Mouse (Mus musculus): Measurements from ENCODE around the gene Ube2c. TPM values are rescaled to one million over a fixed set of nuclear protein-coding genes. Genes with fewer than 3 reads are reported as not detected.

The Ube2c gene
- total RNA-seq, 1 experiment, result 159 TPM

DNA sequence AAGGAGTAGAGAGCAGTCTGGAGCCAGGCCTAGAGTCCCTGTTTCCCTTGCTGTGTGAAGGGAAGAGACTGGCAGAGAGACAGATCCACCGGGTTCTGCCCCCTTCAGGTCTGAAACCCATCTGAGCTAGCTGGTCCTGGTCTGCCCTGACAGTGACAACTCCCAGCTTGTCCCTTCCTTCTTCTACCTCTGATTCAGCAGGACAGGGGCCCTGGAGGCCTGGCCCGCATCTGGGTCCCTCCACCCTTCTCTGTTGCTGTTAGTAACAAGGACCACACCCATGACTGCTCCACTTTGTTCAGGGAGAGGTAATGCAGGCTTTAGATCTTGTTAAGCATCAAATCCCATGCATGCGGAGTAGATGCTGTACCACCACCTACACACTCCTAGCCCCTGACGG, 18.7 kb downstream of the Ube2c start:
- in situ Hi-C loops (cut with MboI; ENCODE audit: low sequenced_read_pairs in 2 of 2, unreplicated experiment in 2 of 2), result no loop called here

DNA sequence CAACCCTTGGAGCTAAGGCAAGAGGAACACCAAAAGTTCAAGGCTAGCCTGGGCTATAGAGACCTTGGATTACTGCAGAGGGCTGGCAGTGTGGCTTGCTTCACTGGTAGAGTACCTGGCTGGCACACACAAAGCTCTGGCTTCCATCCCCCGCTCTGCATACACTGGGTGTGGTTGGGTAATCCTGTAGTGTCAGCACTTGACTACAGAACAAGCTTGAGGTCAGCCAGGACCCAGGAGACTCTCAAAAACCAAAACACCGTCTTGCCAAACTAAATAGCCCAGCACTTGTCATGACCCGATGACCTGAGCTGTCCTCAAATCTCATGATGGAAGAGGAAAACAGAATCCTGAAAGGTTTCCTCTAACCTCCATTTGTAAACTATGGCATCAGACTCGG, 20.8 kb downstream of the Ube2c start:
- H3K4me1 ChIP-seq (ENCODE audit: control insufficient read depth in 2 of 2, insufficient read depth in 2 of 2, low read length in 2 of 2, poor library complexity in 1 of 2), result peaks cover 8 to 34% of the 10 kb centered on the region in 2 experiments
- no peak overlapping the region for H3K9ac ChIP-seq (ENCODE audit: insufficient read depth, low read depth, low read length, poor library complexity, severe bottlenecking)
- no peak overlapping the region for H3K27ac ChIP-seq (ENCODE audit: insufficient read depth, low read depth, low read length, poor library complexity, severe bottlenecking)
- no peak for TF ChIP-seq ZNF384 (IDR thresholded peaks at IDR 0.05; ENCODE audit: low read depth, low read length)
- TF ChIP-seq CHD2 (IDR thresholded peaks at IDR 0.05; ENCODE audit: low read depth, low read length), result no peak
- no peak for TF ChIP-seq MAFK (IDR thresholded peaks at IDR 0.05; ENCODE audit: insufficient read depth, low read depth, low read length)
- TF ChIP-seq HCFC1 (IDR thresholded peaks at IDR 0.05; ENCODE audit: borderline replicate concordance, insufficient read depth, low read length), result no peak
- TF ChIP-seq ZC3H11A (IDR thresholded peaks at IDR 0.05; ENCODE audit: borderline replicate concordance, low read depth, low read length), result no peak
- in situ Hi-C loops (cut with MboI; ENCODE audit: low sequenced_read_pairs in 2 of 2, unreplicated experiment in 2 of 2), result no loop called here
- DNase-seq (ENCODE audit: low read depth, low spot score), result no peak
- peaks cover 16% of the 10 kb centered on the region; the same call in 1 of the 2 replicates for H3K36me3 ChIP-seq (ENCODE audit: control insufficient read depth, insufficient read depth, low read length, poor library complexity, severe bottlenecking)
- no peaks in the 10 kb centered on the region for H3K9me3 ChIP-seq (ENCODE audit: control insufficient read depth, insufficient read depth, low read depth, low read length)
- H3K4me3 ChIP-seq (ENCODE audit: insufficient read depth in 1 of 2, low read depth in 1 of 2, low read length in 2 of 2, poor library complexity in 1 of 2, severe bottlenecking in 1 of 2), result no peak overlapping the region

More for the DNA sequence above, 18.7 kb downstream of the Ube2c start:
- no peak for DNase-seq (ENCODE audit: low read depth, low spot score)
- TF ChIP-seq ZNF384 (IDR thresholded peaks at IDR 0.05; ENCODE audit: low read depth, low read length) (no peak), HCFC1 (IDR thresholded peaks at IDR 0.05; ENCODE audit: borderline replicate concordance, insufficient read depth, low read length) (no peak), CHD2 (IDR thresholded peaks at IDR 0.05; ENCODE audit: low read depth, low read length) (no peak), ZC3H11A (IDR thresholded peaks at IDR 0.05; ENCODE audit: borderline replicate concordance, low read depth, low read length) (no peak), MAFK (IDR thresholded peaks at IDR 0.05; ENCODE audit: insufficient read depth, low read depth, low read length) (no peak)
- Histone ChIP-seq H3K36me3 (ENCODE audit: control insufficient read depth, insufficient read depth, low read length, poor library complexity, severe bottlenecking) (peaks cover 9% of the 10 kb centered on the region; the same call in 1 of the 2 replicates), H3K27ac (ENCODE audit: insufficient read depth, low read depth, low read length, poor library complexity, severe bottlenecking) (no peak overlapping the region), H3K9me3 (ENCODE audit: control insufficient read depth, insufficient read depth, low read depth, low read length) (no peaks in the 10 kb centered on the region), H3K9ac (ENCODE audit: insufficient read depth, low read depth, low read length, poor library complexity, severe bottlenecking) (no peak overlapping the region), H3K4me1 (ENCODE audit: control insufficient read depth in 2 of 2, insufficient read depth in 2 of 2, low read length in 2 of 2, poor library complexity in 1 of 2) (peaks cover 7 to 32% of the 10 kb centered on the region in 2 experiments), H3K4me3 (ENCODE audit: insufficient read depth in 1 of 2, low read depth in 1 of 2, low read length in 2 of 2, poor library complexity in 1 of 2, severe bottlenecking in 1 of 2) (no peak overlapping the region)

DNA sequence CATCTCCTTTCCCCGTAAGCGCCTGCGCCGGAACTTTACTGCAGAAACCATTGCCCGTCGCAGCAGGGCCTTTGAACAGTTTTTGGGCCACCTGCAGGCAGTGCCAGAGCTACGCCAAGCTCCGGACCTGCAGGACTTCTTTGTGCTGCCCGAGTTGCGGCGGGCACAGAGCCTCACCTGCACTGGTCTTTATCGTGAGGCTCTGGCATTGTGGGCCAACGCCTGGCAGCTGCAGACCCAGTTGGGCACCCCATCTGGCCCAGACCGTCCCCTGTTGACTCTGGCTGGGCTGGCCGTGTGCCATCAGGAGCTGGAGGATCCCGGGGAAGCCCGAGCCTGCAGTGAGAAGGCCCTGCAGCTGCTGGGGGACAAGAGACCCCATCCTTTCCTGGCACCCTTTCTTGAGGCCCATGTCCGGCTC, 22.2 kb downstream of the Ube2c start:
- TF ChIP-seq HCFC1 (IDR thresholded peaks at IDR 0.05; ENCODE audit: borderline replicate concordance, insufficient read depth, low read length), result no peak
- TF ChIP-seq ZNF384 (IDR thresholded peaks at IDR 0.05; ENCODE audit: low read depth, low read length), result no peak
- no peak for TF ChIP-seq ZC3H11A (IDR thresholded peaks at IDR 0.05; ENCODE audit: borderline replicate concordance, low read depth, low read length)
- TF ChIP-seq MAFK (IDR thresholded peaks at IDR 0.05; ENCODE audit: insufficient read depth, low read depth, low read length), result no peak
- TF ChIP-seq CHD2 (IDR thresholded peaks at IDR 0.05; ENCODE audit: low read depth, low read length), result no peak
- H3K9ac ChIP-seq (ENCODE audit: insufficient read depth, low read depth, low read length, poor library complexity, severe bottlenecking), result peak overlapping the region; percentile 4; the same call in 1 of the 2 replicates
- H3K4me1 ChIP-seq (ENCODE audit: control insufficient read depth in 2 of 2, insufficient read depth in 2 of 2, low read length in 2 of 2, poor library complexity in 1 of 2), result peaks cover 8 to 30% of the 10 kb centered on the region in 2 experiments
- no peak overlapping the region; a peak in 1 of 4 replicates for H3K4me3 ChIP-seq (ENCODE audit: insufficient read depth in 1 of 2, low read depth in 1 of 2, low read length in 2 of 2, poor library complexity in 1 of 2, severe bottlenecking in 1 of 2)
- no peak overlapping the region for H3K27ac ChIP-seq (ENCODE audit: insufficient read depth, low read depth, low read length, poor library complexity, severe bottlenecking)
- DNase-seq (ENCODE audit: low read depth, low spot score), result no peak
- H3K36me3 ChIP-seq (ENCODE audit: control insufficient read depth, insufficient read depth, low read length, poor library complexity, severe bottlenecking), result peaks cover 24% of the 10 kb centered on the region; the same call in 1 of the 2 replicates
- no peaks in the 10 kb centered on the region for H3K9me3 ChIP-seq (ENCODE audit: control insufficient read depth, insufficient read depth, low read depth, low read length)
- in situ Hi-C loops (cut with MboI; ENCODE audit: low sequenced_read_pairs in 2 of 2, unreplicated experiment in 2 of 2), result no loop called here

DNA sequence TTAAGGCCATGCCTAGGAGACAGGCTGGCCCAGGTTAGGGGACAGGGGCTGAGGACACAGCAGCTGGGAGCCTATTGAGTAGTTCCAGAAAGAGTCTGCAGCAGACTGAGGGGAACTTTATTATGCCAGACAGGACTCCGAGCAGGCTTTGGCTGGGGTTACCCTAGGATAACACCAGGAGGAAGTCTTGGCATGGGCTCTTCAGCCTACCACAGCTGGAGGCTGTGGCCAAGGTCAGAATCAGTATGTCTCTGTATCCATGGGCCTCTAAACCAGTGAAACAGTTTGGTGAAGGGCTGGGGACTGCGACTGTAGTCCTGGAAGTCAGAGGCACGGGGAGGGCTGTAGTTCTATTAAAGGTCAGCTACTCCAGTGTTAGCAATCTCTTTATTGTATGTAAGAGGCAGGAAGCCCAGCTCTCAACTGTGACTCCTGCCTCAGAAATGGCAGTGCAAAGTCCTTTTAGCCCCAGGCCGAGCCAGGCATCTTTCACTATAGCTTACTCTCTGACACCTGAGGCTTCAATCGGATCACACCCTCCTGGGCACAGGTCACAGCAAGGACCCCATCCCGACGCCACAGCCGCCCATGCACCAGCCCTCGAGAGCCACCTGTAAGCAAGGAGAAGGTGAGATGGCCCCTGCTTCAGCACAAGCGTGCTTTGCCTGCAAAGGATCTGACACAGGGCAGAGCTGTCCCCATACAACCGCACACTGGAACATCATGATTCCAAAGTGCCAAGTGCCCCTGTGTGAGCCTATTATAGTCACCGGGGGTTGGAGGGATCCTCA, 22.9 kb downstream of the Ube2c start:
- Histone ChIP-seq H3K9me3 (ENCODE audit: control insufficient read depth, insufficient read depth, low read depth, low read length) (no peaks in the 10 kb centered on the region), H3K27ac (ENCODE audit: insufficient read depth, low read depth, low read length, poor library complexity, severe bottlenecking) (no peak overlapping the region), H3K9ac (ENCODE audit: insufficient read depth, low read depth, low read length, poor library complexity, severe bottlenecking) (no peak overlapping the region), H3K36me3 (ENCODE audit: control insufficient read depth, insufficient read depth, low read length, poor library complexity, severe bottlenecking) (peaks cover 28% of the 10 kb centered on the region), H3K4me1 (ENCODE audit: control insufficient read depth in 2 of 2, insufficient read depth in 2 of 2, low read length in 2 of 2, poor library complexity in 1 of 2) (peaks cover 7 to 28% of the 10 kb centered on the region in 2 experiments), H3K4me3 (ENCODE audit: insufficient read depth in 1 of 2, low read depth in 1 of 2, low read length in 2 of 2, poor library complexity in 1 of 2, severe bottlenecking in 1 of 2) (no peak overlapping the region)
- no peak for DNase-seq (ENCODE audit: low read depth, low spot score)
- TF ChIP-seq MAFK (IDR thresholded peaks at IDR 0.05; ENCODE audit: insufficient read depth, low read depth, low read length) (no peak), CHD2 (IDR thresholded peaks at IDR 0.05; ENCODE audit: low read depth, low read length) (no peak), ZNF384 (IDR thresholded peaks at IDR 0.05; ENCODE audit: low read depth, low read length) (no peak), HCFC1 (IDR thresholded peaks at IDR 0.05; ENCODE audit: borderline replicate concordance, insufficient read depth, low read length) (no peak), ZC3H11A (IDR thresholded peaks at IDR 0.05; ENCODE audit: borderline replicate concordance, low read depth, low read length) (no peak)
- in situ Hi-C loops (cut with MboI; ENCODE audit: low sequenced_read_pairs in 2 of 2, unreplicated experiment in 2 of 2), result no loop called here

All from ES-E14 (cell line).